Mouse (Mus musculus): ENCODE data around the gene Klhl5.

DNA sequence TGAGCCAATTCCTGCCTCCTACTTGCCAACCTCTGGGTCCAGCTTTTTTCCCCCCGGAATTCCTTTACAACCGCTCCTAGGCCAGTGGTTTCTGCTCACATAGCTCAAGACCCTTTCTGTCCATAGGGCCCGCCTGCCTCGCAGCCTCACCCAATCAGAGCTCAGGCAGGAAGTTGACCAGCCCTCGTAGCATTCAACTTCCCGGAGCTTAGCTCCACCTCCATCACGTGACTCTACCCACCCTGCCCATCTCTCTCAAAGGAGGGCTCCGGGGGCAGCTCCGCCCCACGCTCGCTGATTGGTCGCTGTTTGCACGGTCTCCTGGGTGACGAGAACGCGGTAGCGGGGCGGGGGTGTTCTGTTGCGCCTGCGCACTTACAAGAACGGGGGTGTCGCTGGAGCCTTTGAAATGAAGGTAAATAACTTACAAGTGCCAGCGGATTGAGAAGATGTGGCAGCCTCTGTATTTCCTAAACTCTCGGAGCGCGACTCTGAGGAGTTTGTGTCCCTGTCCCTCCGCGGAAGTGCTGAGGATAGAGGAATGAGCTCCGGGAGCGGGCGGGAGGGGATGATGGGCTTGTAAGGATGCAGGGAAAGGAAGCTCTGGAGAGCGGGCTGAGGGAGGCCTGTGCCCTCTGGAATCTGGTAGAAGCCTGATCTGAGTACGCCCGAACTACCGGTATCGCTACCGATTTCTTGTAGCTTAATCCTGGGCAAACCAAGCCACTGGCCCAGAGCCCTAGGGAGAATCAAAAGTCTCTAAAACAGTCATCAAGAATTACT lies 92.2 kb downstream of the Klhl5 start, which contains the start of gene Wdr19:
- TF ChIP-seq CTCF (IDR thresholded peaks at IDR 0.05; ENCODE audit: low read depth, low read length) (no peak), EP300 (IDR thresholded peaks at IDR 0.05; ENCODE audit: insufficient read depth, low read depth, low read length) (no peak)

All from ES-Bruce4 (cell line).